Mouse (Mus musculus) heart, adult 2 months (tissue): ENCODE results near the gene Hoga1.

Experiments
- CTCF ChIP-seq: fragments of 200-600 bp; IDR thresholded peaks from 2 replicates; pipeline ENCODE4 v1.8.1; 2022; ENCODE audit warnings: antibody characterized with exemption, mild to moderate bottlenecking, moderate library complexity
- POLR2A ChIP-seq: fragments of 200-500 bp; IDR thresholded peaks from 2 replicates; pipeline ENCODE4 v1.6.1; 2011; ENCODE audit warnings: mild to moderate bottlenecking, low read depth, low read length, control low read depth; ENCODE audit not compliant: insufficient read depth

GRCm38 (mm10) chr19:42115783-42116335 lies 70.4 kb downstream of the Hoga1 start:
- no peak for TF ChIP-seq POLR2A
- TF ChIP-seq CTCF = no peak
